Mouse (Mus musculus) fibroblast of lung, adult 2 months (primary cell): ENCODE results near the gene Mcts1.

ENCODE experiments used
- DNase-seq: peaks from one replicate; pipeline ENCODE4 v3.0.0-alpha.2; 2011; ENCODE audit warnings: low read depth

Gene Mcts1

DNA sequence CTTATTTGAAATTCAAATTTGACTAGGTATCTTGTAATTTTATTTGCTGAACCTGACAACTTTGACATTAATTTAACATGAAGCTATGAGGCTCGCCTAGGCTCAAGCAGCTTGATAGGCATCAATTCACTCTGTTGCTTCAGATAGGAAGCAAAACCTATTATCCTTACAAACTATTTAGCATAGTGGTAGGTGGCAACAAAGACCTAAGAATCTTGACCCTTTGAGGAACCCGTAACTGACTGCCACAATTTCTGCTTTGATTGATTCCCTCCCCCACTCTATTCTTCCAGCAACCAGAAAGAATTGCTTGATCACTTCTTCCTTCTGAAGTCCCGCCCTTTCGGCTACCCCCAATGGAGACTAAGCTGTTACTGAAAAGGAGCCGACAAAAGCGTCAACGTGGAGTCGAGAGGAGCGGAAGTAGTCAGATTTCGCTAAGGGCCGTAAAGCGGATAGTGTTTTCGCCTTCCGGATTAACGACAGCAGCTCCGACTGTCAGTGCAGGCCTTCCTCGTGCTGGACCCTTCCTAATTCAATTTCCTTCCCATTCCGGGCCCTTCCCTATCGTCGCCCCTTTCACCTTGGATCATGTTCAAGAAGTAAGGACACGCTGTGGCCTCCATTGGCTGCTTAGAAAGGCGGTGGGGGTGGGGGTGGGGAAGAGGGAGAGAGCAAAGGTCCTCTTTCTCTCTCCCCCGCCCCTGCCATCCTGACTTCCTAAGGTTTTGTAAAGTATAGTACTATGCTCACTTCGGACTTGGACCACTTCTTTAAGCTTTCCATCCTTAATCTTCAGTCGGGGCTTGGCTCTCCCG, at the start of gene Mcts1:
Gene Mcts1 (plus strand): TSS at position 402 of the 818 bp plus-strand sequence.
- peak; percentile 65 for DNase-seq

DNA sequence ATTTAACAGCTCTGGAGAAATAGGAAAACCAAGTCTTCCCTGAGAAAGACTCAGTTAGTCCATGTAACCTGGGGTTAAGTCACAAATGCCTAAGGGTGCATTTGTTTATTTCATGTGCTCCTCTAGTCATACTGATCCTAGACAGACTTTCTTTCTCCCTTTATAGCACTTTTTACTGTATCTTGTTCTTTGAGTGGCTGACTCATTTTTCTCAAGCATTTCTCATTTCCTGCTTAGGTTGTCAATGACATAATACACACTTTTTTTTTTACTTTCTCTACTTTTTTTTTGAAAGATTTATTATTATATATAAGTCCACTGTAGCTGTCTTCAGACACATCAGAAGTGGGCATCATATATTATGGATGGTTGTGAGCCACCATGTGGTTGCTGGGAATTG, 47.1 kb upstream of the Mcts1 start:
- DNase-seq = no peak

DNA sequence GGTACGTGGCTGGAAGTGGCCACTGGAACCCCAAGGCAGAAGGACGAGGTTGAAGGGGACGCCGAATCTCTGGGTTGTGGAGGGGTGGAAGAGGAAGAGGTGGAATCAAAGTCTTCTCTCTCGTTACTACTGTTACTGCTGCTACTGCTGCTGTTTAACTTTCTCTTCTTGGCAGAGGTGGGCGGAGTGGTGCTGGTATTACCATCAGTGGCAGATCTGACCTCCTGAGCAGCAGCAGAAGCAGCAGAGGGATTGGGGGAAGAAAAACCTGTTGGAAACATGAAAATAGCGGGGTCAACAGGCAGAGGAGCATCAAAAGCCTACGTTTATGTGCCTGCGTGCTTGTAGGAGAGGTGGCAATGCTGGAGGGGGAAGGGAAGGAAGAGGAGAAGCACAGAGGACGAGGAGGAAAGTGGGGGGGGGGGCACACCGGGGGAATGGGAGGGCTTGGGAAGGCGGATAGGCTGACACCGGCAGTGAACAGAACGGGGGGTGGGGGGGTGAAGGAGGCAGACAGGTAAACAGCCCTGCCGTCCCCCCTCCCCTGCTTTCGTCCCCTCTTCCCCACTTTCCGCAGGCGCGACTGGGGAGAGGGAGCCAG, 36.3 kb upstream of the Mcts1 start:
- no peak for DNase-seq

DNA sequence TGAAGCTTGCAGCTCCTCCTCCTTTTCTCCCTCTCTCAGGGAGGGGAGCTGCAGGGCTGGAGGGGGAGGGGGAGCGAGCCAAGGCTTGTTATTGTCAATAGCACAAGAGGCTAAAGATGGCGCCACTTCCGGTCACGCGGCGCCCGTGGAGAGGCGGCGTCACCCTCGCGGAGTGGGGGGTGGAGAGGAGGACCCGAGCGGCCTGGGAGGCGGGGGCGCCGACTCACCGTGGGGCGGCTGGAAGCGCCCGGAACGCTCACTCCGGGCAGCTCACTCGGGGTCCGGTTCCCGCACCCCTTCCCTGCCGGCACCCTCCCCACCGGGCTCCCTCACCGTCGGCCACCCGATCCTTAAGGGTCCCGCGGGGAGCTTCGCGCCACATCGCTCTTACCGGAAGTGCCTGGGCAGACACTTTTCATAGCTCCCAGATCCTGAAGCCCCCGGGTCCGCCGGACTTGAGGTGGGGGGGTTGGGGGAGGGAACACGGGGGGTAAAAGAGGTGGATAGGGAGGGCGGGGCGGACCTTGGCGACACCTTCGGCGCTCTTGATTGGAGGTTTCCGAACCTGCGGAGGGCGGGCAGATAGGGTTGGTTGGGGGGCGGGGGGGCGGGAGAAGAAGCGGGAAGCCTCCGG, 35.7 kb upstream of the Mcts1 start:
- DNase-seq = peak; percentile 65

DNA sequence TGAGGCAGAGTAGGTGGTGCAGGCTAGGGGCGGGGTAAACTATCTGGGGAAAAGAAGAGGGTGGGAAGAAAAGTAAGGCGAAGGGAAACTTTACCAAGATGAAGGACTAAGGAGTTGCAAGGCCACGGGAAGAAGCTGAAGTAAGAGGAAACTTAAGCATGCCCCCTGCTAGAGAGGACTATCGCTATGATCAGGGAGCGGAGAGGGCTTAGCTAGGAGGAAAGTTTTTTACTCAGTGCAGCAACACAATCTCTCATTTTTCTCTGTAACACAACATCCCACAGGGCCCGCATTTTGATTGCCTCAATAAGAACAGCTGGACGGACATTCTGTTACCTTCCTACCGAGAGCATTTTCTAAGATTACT, 35.2 kb upstream of the Mcts1 start:
- DNase-seq = no peak

DNA sequence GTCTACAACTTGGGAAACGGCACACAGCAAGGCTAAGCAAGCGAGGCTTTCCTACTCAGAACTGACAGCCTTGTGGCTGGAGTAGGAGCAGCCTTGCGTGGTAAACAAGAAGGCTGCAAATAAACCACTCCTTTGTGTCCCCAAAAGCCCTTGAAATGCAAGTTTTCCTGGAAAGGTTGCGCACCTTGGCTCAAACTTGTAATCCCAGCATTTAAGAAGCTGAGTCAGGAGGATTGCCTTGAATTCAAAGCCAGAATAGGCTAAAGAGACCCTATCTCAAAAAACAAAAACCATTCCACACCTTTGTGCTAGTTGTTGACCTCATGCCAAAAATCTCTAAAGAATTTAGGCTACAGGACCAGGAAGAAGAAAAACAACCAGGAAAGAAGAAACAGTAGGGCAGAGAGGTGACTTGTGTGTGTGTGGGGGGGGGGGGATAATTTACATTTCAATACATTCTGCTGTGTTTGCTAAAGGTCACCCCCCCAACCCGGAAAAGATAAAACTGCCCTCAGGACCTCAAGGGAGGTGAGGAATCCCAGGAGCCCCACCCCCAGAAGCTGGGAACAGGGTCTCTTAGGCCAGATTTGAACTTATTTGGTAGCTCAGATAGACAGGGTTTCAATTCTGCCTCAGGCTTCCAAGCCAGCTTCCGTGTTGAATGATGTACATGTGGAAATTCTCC, 33.7 kb upstream of the Mcts1 start:
- DNase-seq = no peak

DNA sequence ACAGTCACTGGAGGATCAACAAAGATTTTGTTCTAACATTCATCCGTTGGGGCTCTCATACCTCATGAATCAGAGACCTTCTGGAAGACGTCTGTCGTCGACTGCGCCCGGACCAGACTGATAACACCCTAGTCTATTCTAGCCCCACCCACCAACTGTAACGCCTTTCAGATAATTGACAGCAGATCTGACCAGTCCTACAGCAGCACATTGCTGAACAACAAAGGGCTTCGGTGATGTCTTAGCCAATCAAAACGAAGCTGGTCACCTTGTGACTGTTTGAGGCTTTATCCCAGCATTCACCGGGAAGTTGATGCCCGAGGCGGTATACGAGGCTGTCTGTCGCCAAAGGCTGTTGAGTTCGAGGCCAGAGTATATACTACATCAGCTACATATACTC, 24.3 kb upstream of the Mcts1 start, which contains the start of gene Cul4b:
Gene Cul4b (minus strand): TSS at position 119 of the 400 bp plus-strand sequence.
- DNase-seq = no peak

DNA sequence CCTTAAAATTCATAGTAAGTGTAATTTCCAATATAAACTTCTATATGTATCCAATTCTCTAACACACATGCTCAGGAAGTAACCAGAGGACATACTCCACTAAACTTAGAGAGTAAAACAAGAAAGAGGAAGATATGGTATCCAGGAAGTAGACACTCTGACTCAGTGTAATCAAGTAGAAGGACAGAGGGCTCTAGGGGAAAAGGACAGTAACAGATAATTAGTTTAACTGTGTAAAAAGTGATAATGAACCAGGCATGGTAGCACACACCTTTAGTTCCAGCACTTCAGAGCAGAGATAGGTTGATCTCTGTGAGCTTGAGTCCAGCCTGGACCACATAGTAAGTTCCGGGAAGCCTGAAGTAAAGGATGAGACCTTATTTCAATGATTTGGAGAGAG, 19.2 kb upstream of the Mcts1 start:
- DNase-seq = no peak

DNA sequence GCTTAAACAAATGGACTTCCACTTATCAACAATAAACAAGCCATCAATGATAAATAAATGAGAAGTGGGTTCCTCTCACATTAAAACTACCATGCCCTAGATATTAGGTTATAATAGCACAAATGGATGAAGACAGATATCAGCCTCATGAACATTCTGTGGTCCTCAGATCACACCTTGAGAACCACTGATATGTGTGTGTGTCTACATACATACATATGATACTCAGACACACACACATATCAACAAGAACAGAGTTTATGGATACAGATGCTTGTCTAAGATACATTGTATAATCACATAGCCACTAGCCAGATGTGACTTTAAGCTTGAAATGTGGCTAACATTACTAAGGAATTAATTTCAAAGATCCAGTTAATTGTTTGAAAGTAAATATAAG, 17.1 kb upstream of the Mcts1 start:
- no peak for DNase-seq

DNA sequence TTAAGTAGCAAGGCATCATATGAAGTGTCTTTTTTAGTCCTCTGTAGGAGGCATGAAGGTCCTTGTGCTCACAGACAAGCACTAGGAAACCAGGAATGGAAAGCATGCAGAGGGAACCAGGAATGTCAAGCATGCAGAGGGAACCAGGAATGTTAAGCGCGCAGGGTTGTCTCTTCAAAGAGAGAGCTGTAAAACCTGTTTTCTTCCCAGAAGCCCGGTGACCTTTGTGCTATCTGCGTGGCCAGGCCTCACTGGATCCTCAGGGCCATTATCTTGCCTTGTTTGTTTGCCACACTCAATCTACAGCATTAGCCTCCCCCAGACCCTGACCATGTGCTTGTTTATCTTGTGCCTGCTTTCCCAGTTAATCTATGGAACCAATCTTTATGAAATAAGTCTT, 10.6 kb upstream of the Mcts1 start:
- DNase-seq = no peak

DNA sequence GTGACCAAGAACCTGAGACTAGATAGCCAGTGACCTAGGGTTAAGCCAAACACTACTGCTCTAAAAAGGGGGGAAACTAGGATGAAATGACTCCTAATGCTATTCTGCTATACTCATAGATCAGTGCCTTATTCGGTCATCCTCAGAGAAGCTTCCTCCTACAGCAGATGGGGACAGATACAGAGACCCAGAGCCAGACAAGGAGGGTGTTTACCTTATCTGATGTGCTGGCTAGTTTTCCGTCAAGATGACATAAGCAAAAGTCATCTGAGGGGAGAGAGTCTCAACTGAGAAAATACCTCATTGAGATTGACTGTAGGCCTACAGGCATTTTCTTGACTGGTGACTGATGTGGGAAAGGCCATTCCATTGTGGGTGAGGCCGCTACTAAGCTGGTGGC, 8.6 kb upstream of the Mcts1 start:
- no peak for DNase-seq

DNA sequence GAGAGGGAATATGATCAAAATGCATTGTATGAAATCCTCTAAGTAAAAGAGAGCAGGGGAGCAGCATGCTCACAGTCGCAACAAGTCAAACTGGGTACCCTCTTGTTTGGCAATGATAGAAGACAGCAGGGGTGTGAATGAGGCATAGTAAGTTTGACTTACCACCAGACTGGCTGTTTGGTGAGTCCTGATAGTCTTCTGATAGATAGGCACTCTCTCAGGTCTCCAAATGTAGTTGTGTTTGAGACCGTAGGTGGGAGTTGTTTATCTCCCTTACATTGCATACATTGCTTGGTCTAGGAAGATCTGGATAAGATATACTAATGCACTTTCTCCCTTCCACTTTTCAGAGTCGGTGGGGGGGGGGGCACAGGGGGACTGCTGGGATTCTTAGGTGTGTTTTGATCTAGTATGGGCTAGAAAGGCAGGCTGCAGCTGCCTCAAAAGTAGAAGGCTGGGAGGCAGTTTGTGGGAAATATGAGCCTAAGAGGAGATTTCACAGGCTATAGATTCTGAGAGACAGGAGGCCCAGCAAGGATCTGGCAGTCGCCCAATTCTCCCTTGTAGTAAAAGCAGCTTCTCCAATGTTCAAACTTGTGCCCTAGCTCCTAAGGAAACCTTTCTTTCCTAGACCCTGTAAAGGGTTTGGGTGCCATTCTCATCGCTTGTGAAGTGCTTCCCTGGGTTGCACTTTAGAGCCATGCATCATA, 7.0 kb upstream of the Mcts1 start:
- DNase-seq = no peak

DNA sequence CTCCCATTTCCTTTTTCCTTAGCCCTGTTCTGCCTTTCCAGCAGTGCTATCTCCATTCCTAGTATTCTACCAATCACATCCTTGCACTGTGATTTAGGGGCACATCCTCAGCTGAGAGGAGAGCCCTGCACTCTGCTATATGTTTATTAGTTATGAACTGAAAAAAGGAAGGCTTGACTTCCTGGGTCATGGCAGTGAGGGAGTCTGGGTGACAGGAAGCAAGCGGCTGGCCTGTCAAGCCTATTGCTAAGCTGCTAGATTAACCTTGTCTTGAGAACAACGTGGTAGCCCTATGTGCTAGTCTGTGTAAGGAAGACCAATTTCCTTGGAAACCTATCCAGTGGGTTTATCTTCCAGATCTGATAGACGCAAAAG, 604 bp downstream of the Mcts1 start:
- DNase-seq = no peak

DNA sequence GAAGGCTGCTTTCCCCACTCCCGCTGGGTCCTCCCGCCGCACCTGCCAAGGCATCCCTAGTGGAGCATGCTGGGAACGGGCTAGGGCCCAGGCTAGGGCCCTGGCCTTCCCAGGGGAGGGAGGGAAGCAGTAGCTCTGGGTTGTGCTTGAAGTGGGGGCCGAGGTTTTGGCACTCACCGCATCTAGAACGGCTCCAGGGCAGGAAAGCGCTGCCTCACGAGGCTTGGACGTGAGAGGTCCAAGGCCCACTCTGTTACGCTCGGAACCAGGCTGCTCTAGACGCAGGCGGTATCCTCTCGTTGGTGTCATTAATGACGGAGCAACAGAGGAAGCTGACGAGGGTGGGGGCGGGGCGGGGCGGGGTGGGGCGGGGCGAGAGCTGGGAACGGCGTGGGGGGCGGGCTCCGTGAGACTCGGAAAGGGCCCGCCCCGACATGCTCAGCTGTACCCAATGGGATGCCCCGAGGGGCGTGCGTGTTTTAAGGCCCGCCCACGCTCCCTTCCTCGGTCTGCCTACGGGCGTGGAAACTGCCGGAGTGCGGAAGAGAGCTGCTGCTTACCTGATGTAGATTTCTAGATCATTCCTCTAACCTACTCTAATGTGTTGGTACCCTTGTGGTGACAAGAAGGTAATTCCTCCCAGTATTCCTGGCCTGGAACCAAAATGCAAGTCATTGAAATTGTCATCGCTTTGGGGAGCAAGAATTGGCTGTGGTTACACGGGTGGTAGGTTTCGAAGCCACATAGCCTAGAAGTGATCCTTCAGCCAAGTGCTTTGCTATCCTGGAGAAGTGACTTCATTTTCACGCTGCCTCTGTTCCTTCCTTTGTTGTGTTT, 34.6 kb downstream of the Mcts1 start, which contains the start of gene C1galt1c1:
Gene C1galt1c1 (minus strand): TSS at position 287 of the 837 bp plus-strand sequence.
- peak; percentile 69 for DNase-seq

DNA sequence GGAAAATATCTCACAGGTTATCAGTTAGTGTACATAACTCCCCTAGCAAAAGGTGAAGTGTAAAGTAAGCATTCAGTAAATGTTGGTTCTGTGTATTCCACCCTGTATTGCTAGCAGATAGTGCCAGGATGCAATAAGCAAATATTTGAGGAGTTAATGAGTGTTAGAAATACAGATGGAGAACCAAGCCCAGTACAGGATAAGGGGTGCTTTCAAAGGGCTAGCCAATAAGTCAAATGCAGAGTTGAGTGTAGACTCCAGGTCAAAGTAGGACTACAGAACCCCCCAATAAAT, 35.2 kb downstream of the Mcts1 start:
- no peak for DNase-seq

DNA sequence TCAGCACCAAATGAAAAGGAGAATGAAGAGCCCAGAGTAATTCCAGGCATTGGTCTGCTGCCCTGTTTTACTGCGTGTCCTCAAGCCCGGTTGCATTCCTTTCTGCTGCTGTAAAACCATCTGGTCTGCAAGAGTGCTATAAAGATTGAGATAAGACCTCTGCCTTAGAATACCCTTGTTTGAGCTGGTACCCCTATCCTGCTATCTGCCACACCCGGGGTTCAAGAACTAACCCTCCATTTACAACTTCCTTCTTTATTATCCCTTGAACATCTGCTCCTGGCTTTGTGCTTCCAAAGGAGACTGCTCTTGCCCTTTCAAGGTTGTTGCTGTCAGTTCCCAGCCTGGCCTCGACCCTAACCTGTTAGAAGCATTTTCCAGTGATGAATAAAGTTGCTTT, 41.1 kb downstream of the Mcts1 start:
- DNase-seq = no peak

DNA sequence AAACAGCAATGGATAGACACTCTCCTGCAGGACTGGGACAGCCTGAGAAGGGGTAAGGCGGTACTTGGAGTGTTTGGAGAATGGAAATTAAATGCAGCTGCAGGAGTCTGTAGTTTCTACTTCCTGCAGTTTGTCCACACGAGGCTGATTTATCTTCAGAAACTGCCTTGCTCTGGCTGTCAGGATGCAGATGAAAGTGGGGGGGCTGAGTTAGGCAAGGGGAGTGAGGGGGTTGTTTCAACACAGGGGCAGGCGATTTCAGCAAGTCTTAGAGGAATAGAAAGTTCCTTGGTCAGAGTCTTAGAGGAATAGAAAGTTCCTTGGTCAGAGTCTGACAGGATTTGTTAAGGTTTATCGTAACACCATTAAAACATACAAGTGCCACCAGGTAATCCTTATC, 41.8 kb downstream of the Mcts1 start:
- DNase-seq = no peak

DNA sequence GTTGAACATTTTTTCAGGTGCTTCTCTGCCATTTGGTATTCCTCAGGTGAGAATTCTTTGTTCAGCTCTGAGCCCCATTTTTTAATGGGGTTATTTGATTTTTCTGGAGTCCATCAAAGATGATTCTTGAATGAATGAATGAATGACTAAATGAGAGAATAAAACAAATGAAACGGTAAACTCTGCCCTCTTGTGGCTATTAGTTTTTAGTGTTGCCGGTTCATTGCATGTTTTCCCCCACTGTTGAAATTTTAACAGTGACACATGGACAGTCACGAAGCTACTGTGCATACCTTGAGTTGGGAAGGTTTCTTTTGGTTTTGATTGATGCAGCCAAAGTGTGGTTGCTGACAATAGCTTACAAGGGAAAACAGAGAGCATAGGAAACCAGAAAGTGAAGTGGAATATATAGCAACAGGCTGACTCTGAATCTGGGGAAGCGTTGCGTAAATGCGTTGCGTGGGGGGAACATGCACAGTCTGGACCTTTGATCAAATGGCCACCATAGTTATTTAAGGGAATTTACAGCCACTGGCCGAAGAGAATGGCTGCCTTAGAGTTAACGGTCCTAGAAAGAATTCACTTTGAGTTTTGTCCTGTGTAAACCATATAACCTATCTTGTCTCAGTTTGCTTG, 50.1 kb downstream of the Mcts1 start:
- no peak for DNase-seq

DNA sequence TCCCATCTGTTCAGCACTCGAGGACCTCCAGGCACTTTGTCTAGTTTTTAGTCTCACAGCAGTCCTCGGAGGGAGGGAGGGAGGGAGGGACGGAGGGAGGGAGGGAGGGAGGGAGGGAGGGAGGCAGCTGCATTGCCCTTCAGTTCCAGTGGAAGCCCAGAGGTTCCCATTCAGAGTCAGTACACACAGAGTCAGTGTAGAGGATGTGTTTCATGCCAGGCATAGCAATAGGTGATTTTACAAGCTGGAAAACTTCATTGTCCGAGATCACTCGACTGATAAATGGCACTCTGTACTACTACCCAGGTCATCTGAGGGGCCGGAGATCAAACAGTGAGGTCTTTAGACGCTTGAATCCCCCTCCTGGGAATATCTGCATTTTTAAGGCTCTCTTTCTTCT, 50.8 kb downstream of the Mcts1 start:
- DNase-seq = no peak

DNA sequence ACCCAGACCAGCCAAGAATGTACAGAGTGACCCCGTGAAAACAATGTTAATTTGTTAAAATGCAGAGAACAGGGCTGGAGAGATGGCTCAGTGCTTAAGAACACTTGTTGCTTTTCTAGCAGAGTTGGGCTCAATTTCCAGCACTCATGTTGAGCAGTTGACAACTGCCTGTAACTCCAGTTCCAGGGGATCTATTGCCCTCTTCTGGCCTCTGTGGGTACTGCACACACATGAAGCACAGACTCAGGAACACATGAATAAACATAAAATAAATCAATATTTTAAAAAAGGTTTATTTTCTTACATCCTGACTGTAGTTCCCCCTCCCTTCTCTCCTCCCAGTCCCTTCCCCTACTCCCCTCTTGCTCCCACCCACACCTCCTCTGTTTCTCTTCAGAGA, 52.8 kb downstream of the Mcts1 start:
- DNase-seq = no peak

DNA sequence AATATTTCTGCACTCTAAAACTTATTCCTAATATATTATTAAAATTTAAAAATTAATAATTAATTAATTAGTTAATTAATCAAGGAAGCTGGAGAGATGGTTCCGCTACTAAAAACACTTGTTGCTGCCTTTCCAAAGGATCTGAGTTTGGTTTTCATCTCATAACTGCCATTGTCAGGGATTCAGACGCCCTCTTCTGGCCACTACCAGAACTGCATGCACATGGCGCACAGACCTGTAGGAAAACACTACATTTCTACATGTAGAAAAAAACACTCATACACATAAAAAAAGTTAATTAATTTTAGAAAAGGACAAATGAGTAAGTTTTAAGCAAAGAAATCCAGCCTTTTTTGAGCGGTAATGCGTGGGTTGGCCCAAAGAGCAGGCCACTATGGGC, 54.3 kb downstream of the Mcts1 start:
- no peak for DNase-seq
